ENCODE assay signal across 14 mouse cellular contexts in genomic region chr9:48728083-48728730, GRCm38 (mm10).
DNase-seq lines count a peak whose midpoint lies in the region; ATAC-seq and TF ChIP-seq lines count a peak whose summit lies in the region.
"Had no signal": no experiment of that assay in that cellular context is flagged by ENCODE, and none has a peak within 500 bp of the region (broad histone marks: within the 10 kb centered on the region; RNA-seq: fewer than 3 reads in every experiment).

No protein-coding gene starts in this region.

- WGBS in lung, postnatal 0 days: 43% methylated on average over 10 of the region's 10 CpGs
- 32% methylated on average over 10 of the region's 10 CpGs for WGBS in heart, embryonic 15.5 days

- H3K36me3 ChIP-seq in lung, postnatal 0 days (ENCODE audit: insufficient read depth, low read length): no peaks in the 10 kb centered on the region
- no peaks in the 10 kb centered on the region for H3K36me3 ChIP-seq in heart, embryonic 15.5 days
- H3K36me3 ChIP-seq: midbrain, embryonic 12.5 days had no signal

- H3K9me3 ChIP-seq in lung, postnatal 0 days (ENCODE audit: low read length): no peaks in the 10 kb centered on the region
- H3K9me3 ChIP-seq in heart, embryonic 15.5 days (replicated peaks): no peaks in the 10 kb centered on the region
- H3K9me3 ChIP-seq: midbrain, embryonic 12.5 days had no signal

- no peak for TF ChIP-seq CTCF in lung, postnatal 0 days (IDR thresholded peaks at IDR 0.05)

- no peak overlapping the region for H3K4me2 ChIP-seq in lung, postnatal 0 days (replicated peaks; ENCODE audit: low read depth, low read length)
- H3K4me2 ChIP-seq in heart, embryonic 15.5 days: no peak overlapping the region
- H3K4me2 ChIP-seq: midbrain, embryonic 12.5 days had no signal

- DNase-seq in heart, adult 18-20 months: peak; percentile 51 to 60
- no peak for DNase-seq in heart, postnatal 25 days (ENCODE audit: low spot score)
- peak; percentile 47 for DNase-seq in lung, postnatal 0 days (ENCODE audit: low spot score)
- DNase-seq in lung, postnatal 25 days (ENCODE audit: low spot score): no peak
- no peak for DNase-seq in spleen, postnatal 14 days (ENCODE audit: low spot score in 2 of 2)
- no peak for DNase-seq in cerebellum, adult 18-20 months
- DNase-seq: adrenal gland, postnatal 25 days; forebrain, postnatal 0 days; gastrocnemius, postnatal 36 days; liver; right cerebral cortex, adult 18-20 months; thymus, adult 2 months had no signal

- peaks cover 66% of the 10 kb centered on the region for H3K4me1 ChIP-seq in lung, postnatal 0 days (ENCODE audit: insufficient read depth, low read depth, low read length)
- H3K4me1 ChIP-seq in heart, embryonic 15.5 days (replicated peaks): peaks cover 53% of the 10 kb centered on the region

- H3K9ac ChIP-seq in lung, postnatal 0 days (replicated peaks; ENCODE audit: low read depth): no peak overlapping the region
- no peak overlapping the region for H3K9ac ChIP-seq in heart, embryonic 15.5 days
- H3K9ac ChIP-seq: forebrain, postnatal 0 days; midbrain, embryonic 12.5 days had no signal

- H3K27ac ChIP-seq in lung, postnatal 0 days (ENCODE audit: low read length): peak overlapping the region; percentile 62
- H3K27ac ChIP-seq in heart, embryonic 15.5 days: peak overlapping the region; percentile 79
- H3K27ac ChIP-seq: midbrain, embryonic 12.5 days had no signal

- H3K27me3 ChIP-seq in lung, postnatal 0 days (replicated peaks; ENCODE audit: insufficient read depth, low read length): no peaks in the 10 kb centered on the region
- H3K27me3 ChIP-seq in heart, embryonic 15.5 days: no peaks in the 10 kb centered on the region

- intact Hi-C loops in heart, postnatal 25 days (cut with DNase I): no loop called here

- no peak for ATAC-seq in lung, postnatal 0 days
- ATAC-seq in heart, embryonic 15.5 days (replicated peaks; ENCODE audit: insufficient number of reproducible peaks, insufficient read depth, low FRiP score, low read depth): no peak
- ATAC-seq: forebrain, postnatal 0 days had no signal

- no peak for TF ChIP-seq EP300 in lung, postnatal 0 days (IDR thresholded peaks at IDR 0.05)

- no peak overlapping the region for H3K4me3 ChIP-seq in lung, postnatal 0 days (ENCODE audit: low read depth, low read length)
- no peak overlapping the region for H3K4me3 ChIP-seq in heart, embryonic 15.5 days
- H3K4me3 ChIP-seq: midbrain, embryonic 12.5 days had no signal

Comparison
In these comparisons a context has a peak if more than half of its experiments do, and no peak if none do; other contexts are left out.
1. DNase-seq: peak in heart, adult 18-20 months (2 of 2) and lung, postnatal 0 days (single experiment); none in heart, postnatal 25 days (single experiment), lung, postnatal 25 days (single experiment), spleen, postnatal 14 days (0 of 2) and cerebellum, adult 18-20 months (0 of 2).